Mouse (Mus musculus): ENCODE results near the gene St14.
A peak's percentile ranks its signal among the peaks of the same experiment; 100 is the strongest.
"Not testable (repeated sequence)": the region's sequence is repeated elsewhere in the genome, so short reads cannot be mapped to it uniquely, and the experiment has no call there.

St14 gene

GRCm38 (mm10) chr9:31086085-31086753 is 45.4 kb downstream of the St14 start:
- DNase-seq (ENCODE audit: low read depth, low spot score), result peak; percentile 42

DNA sequence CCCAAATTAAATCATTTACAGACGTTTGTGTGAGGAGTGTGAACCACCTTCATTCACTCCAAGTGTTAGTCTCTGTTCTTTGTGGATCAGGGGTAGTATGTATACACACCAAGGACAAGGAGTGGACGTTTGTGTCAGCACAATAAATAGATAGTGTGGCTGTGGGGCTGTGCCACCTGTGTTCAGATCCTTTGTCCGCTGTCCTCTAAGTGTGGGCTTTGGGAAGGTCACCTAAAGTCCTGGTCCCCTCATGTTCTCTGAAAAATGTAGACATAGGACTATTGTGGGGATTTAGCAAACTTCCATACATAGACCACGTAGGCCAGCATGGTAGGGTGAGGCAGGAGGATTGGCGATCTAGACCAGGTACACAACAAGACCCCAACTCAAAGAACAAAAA is 46.1 kb downstream of the St14 start:
- no peak for DNase-seq (ENCODE audit: low read depth, low spot score)

DNA sequence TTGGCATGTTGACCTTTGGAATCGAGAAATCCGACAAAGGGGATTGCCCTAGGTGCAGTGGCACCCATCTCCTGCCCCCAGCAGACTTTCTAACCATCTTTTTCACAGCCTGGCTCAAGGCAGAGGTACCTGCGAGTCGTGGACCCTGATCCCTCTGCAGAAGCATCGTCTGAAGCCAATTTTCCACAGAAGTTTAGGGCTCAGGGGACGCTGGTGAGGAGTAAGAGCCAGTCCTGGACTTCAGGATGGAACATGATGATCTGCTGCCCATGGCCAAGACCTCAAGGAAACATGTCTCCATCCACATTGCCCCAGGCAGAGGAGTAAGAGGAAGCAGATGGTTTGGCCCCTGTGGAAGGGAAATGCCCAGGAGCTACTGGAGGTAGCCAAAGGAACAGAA is 48.9 kb downstream of the St14 start:
- DNase-seq (ENCODE audit: low read depth, low spot score), result no peak

GRCm38 (mm10) chr9:31082054-31082666 is 49.5 kb downstream of the St14 start:
- peak; percentile 53 for DNase-seq (ENCODE audit: low read depth, low spot score)

- no peak for DNase-seq (ENCODE audit: low read depth, low spot score)
These were observed 50.9 kb downstream of the St14 start for GRCm38 (mm10) chr9:31080726-31081125.

GRCm38 (mm10) chr9:31074836-31075235 is 56.8 kb downstream of the St14 start:
- no peak for DNase-seq (ENCODE audit: low read depth, low spot score)

GRCm38 (mm10) chr9:31073797-31074196 is 57.9 kb downstream of the St14 start:
- no peak for DNase-seq (ENCODE audit: low read depth, low spot score)

GRCm38 (mm10) chr9:31072256-31072655 is 59.4 kb downstream of the St14 start:
- no peak for DNase-seq (ENCODE audit: low read depth, low spot score)

DNA sequence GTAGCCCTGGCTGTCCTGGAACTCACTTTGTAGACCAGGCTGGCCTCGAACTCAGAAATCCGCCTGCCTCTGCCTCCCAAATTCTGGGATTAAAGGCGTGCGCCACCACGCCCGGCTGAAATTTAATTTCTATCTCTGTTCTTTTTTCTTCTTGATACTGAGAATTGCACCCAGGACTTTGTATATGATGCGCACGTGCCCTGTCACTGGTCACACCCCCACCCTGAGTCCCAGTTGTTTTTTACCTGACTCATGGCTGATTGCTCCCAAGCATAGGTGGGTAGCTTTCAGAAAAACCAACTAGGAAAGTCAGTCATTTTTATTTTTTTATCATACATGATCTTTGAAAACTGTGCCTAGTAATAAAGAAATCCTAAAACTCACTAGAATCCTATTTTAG is 60.9 kb downstream of the St14 start:
- DNase-seq (ENCODE audit: low read depth, low spot score), result no peak

- DNase-seq (ENCODE audit: low read depth, low spot score), result no peak
These were observed 72.9 kb downstream of the St14 start for GRCm38 (mm10) chr9:31058723-31059122.

- not testable (repeated sequence) for DNase-seq (ENCODE audit: low read depth, low spot score)
These were observed 80.1 kb downstream of the St14 start for GRCm38 (mm10) chr9:31051509-31051908.

GRCm38 (mm10) chr9:31050208-31050607 is 81.4 kb downstream of the St14 start:
- no peak for DNase-seq (ENCODE audit: low read depth, low spot score)

Measured in retina, adult 2 months (tissue).